Mouse (Mus musculus) heart, embryonic 14.5 days (tissue): ENCODE results near the gene Lbr. TPM values are rescaled to one million over a fixed set of nuclear protein-coding genes. Genes with fewer than 3 reads are reported as not detected.
A peak's percentile ranks its signal among the peaks of the same experiment; 100 is the strongest.

ENCODE experiments used
- ATAC-seq: fragments of 200-750 bp; cut with Nextera tagmentation; 2 replicates; pipeline ENCODE4 v1.8.0; 2017; ENCODE audit warnings: low read depth, moderate TSS enrichment; ENCODE audit not compliant: insufficient number of reproducible peaks, insufficient read depth, low FRiP score
- H3K27ac ChIP-seq, 2 experiments: fragments of 200-500 bp in 1 of 2; fragments of 300-500 bp in 1 of 2; sonication (generic) in 1 of 2; replicated peaks in 1 of 2; 2 replicates each; pipeline ENCODE4 v1.5.1; 2012 to 2014; ENCODE audit warnings: low read depth in 2 of 2, low read length in 2 of 2, control low read depth in 1 of 2, mild to moderate bottlenecking in 1 of 2, mixed read lengths in 1 of 2; ENCODE audit not compliant: control insufficient read depth in 1 of 2, insufficient read depth in 1 of 2
- H3K27me3 ChIP-seq: fragments of 300-500 bp; sonication (generic); 2 replicates; pipeline ENCODE4 v1.6.1; 2014; ENCODE audit warnings: mild to moderate bottlenecking, low read length, control low read depth; ENCODE audit not compliant: control insufficient read depth, insufficient read depth
- H3K36me3 ChIP-seq: fragments of 300-500 bp; sonication (generic); 2 replicates; pipeline ENCODE4 v1.6.1; 2014; ENCODE audit warnings: mild to moderate bottlenecking, control low read depth, low read length, mixed read lengths; ENCODE audit not compliant: control insufficient read depth, insufficient read depth
- H3K4me1 ChIP-seq, 2 experiments: fragments of 200-500 bp in 1 of 2; fragments of 300-500 bp in 1 of 2; sonication (generic) in 1 of 2; 2 replicates each; pipeline ENCODE4 v1.6.1; 2012 to 2014; ENCODE audit warnings: low read length in 2 of 2, control low read depth in 1 of 2, mixed read lengths in 1 of 2; ENCODE audit not compliant: control insufficient read depth in 2 of 2, insufficient read depth in 2 of 2
- H3K4me2 ChIP-seq: fragments of 300-500 bp; sonication (generic); 2 replicates; pipeline ENCODE4 v1.6.1; 2014; ENCODE audit warnings: mild to moderate bottlenecking, low read length
- H3K4me3 ChIP-seq, 2 experiments: fragments of 200-500 bp in 1 of 2; fragments of 300-500 bp in 1 of 2; sonication (generic) in 1 of 2; 2 replicates each; pipeline ENCODE4 v1.5.1; 2012 to 2014; ENCODE audit warnings: low read length in 2 of 2, mild to moderate bottlenecking in 2 of 2, control low read depth in 1 of 2, low read depth in 1 of 2, moderate library complexity in 1 of 2; ENCODE audit not compliant: control insufficient read depth in 1 of 2, insufficient read depth in 1 of 2
- H3K9ac ChIP-seq: fragments of 300-500 bp; sonication (generic); 2 replicates; pipeline ENCODE4 v1.6.1; 2014; ENCODE audit warnings: mild to moderate bottlenecking, low read length
- H3K9me3 ChIP-seq: fragments of 300-500 bp; sonication (generic); 2 replicates; pipeline ENCODE4 v1.6.1; 2016; ENCODE audit warnings: low read length, control low read depth; ENCODE audit not compliant: control insufficient read depth
- WGBS: fragments of 180-500 bp; shearing (Covaris S2); extraction: QIAGEN DNeasy Blood & Tissue Kit; methylation state at CpG from one replicate; pipeline ENCODE4 v1.1.7; 2014; 5-methylcytosine and 5-hydroxymethylcytosine counted together
- polyA plus RNA-seq: library from polyadenylated mRNA; unstranded; fragments of >200 nt; fragmentation: Nextera tagmentation; extraction: Ambion mirVana; gene quantifications from 2 replicates; pipeline ENCODE4 v1.2.1, GENCODE M21; 2014

Lbr gene
- polyA plus RNA-seq, 1 experiment from 2014 or later, result 65.0 TPM

DNA sequence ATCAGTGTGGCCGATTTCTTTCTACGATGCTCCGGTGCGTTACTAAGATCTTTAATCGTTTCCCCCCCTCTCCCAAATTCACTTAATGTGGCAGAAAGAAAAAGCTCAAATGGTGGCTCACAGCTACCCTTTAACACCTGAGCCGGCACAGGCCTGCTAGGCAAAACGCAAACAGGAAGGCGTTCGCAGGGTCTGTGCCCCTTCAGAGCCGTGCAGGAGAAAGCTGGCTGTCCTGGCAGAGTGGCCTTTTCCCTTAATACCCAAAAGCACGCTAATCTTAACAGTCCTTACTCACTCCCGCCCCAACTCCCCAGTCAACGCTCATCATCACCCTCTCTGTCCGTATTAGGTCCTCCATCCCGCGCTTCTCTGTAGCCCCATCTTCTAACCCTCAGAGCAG, 1.4 kb downstream of the Lbr start:
- peak overlapping the region; percentile 84 to 97 for H3K27ac ChIP-seq
- peaks cover 16% of the 10 kb centered on the region for H3K36me3 ChIP-seq
- no peaks in the 10 kb centered on the region for H3K9me3 ChIP-seq
- no peaks in the 10 kb centered on the region for H3K27me3 ChIP-seq
- H3K4me1 ChIP-seq, result peaks cover 4 to 21% of the 10 kb centered on the region in 2 experiments; a peak in 3 of 4 replicates
- 1% methylated on average over 16 of the region's 16 CpGs for WGBS
- peak overlapping the region; percentile 70 to 89 for H3K4me3 ChIP-seq
- no peak for ATAC-seq
- peak overlapping the region; percentile 89 for H3K4me2 ChIP-seq
- peak overlapping the region; percentile 95 for H3K9ac ChIP-seq

- WGBS, result 11% methylated on average over 6 of the region's 6 CpGs
- peaks cover 4 to 21% of the 10 kb centered on the region in 2 experiments; a peak in 3 of 4 replicates for H3K4me1 ChIP-seq
- H3K9me3 ChIP-seq, result no peaks in the 10 kb centered on the region
These were observed 3.0 kb downstream of the Lbr start for GRCm38 (mm10) chr1:181839746-181840366.

GRCm38 (mm10) chr1:181838111-181838510, 4.7 kb downstream of the Lbr start:
- no peaks in the 10 kb centered on the region for H3K27me3 ChIP-seq
- H3K9ac ChIP-seq, result no peak overlapping the region
- H3K36me3 ChIP-seq, result peaks cover 47% of the 10 kb centered on the region
- ATAC-seq, result no peak
- no peaks in the 10 kb centered on the region for H3K9me3 ChIP-seq
- no peak overlapping the region for H3K27ac ChIP-seq
- no peak overlapping the region for H3K4me3 ChIP-seq
- no peak overlapping the region for H3K4me2 ChIP-seq
- peaks cover 4 to 21% of the 10 kb centered on the region in 2 experiments; a peak in 3 of 4 replicates for H3K4me1 ChIP-seq
- WGBS, result 75% methylated on average over 5 of the region's 5 CpGs

More at GRCm38 (mm10) chr1:181839746-181840366, 3.0 kb downstream of the Lbr start:
- H3K27me3 ChIP-seq, result no peaks in the 10 kb centered on the region
- H3K9ac ChIP-seq, result peak overlapping the region; percentile 51
- peak overlapping the region in 1 of 2 experiments; percentile 89; a peak in 2 of 4 replicates for H3K4me3 ChIP-seq
- H3K36me3 ChIP-seq, result peaks cover 31% of the 10 kb centered on the region
- ATAC-seq, result no peak
- H3K27ac ChIP-seq, result 0 out of 4 replicates have a peak overlapping the region, but pooled peaks of 1 of the 2 experiments have one; percentile 4
- H3K4me2 ChIP-seq, result peak overlapping the region; percentile 89

- peaks cover 95% of the 10 kb centered on the region for H3K36me3 ChIP-seq
These were observed 9.7 kb downstream of the Lbr start for GRCm38 (mm10) chr1:181833143-181833542.

GRCm38 (mm10) chr1:181832720-181833119, 10.1 kb downstream of the Lbr start:
- Histone ChIP-seq H3K27me3 (no peaks in the 10 kb centered on the region), H3K4me1 (no peaks in the 10 kb centered on the region), H3K4me2 (no peak overlapping the region), H3K36me3 (peaks cover 95% of the 10 kb centered on the region), H3K27ac (no peak overlapping the region), H3K4me3 (no peak overlapping the region), H3K9me3 (no peaks in the 10 kb centered on the region), H3K9ac (no peak overlapping the region)
- no peak for ATAC-seq
- WGBS, result 85% methylated on average over 5 of the region's 5 CpGs

More at GRCm38 (mm10) chr1:181833143-181833542, 9.7 kb downstream of the Lbr start:
- no peaks in the 10 kb centered on the region for H3K27me3 ChIP-seq
- H3K9ac ChIP-seq, result no peak overlapping the region
- no peak overlapping the region for H3K4me3 ChIP-seq
- WGBS, result 61% methylated on average over 6 of the region's 6 CpGs
- H3K4me1 ChIP-seq, result no peaks in the 10 kb centered on the region
- ATAC-seq, result no peak
- no peak overlapping the region for H3K4me2 ChIP-seq
- H3K9me3 ChIP-seq, result no peaks in the 10 kb centered on the region
- no peak overlapping the region for H3K27ac ChIP-seq

- H3K9me3 ChIP-seq, result no peaks in the 10 kb centered on the region
- peaks cover 100% of the 10 kb centered on the region for H3K36me3 ChIP-seq
- 90% methylated on average over 5 of the region's 5 CpGs for WGBS
- no peak overlapping the region for H3K9ac ChIP-seq
- H3K4me3 ChIP-seq, result no peak overlapping the region
- H3K27ac ChIP-seq, result no peak overlapping the region
- H3K27me3 ChIP-seq, result no peaks in the 10 kb centered on the region
- H3K4me2 ChIP-seq, result no peak overlapping the region
- no peak for ATAC-seq
- H3K4me1 ChIP-seq, result no peaks in the 10 kb centered on the region
These were observed 14.5 kb downstream of the Lbr start for GRCm38 (mm10) chr1:181828365-181828764.

- Histone ChIP-seq H3K9me3 (no peaks in the 10 kb centered on the region), H3K4me3 (no peak overlapping the region), H3K4me1 (no peaks in the 10 kb centered on the region), H3K27ac (no peak overlapping the region), H3K36me3 (peaks cover 100% of the 10 kb centered on the region), H3K4me2 (no peak overlapping the region), H3K9ac (no peak overlapping the region), H3K27me3 (no peaks in the 10 kb centered on the region)
- WGBS, result 92% methylated on average over 7 of the region's 7 CpGs
- no peak for ATAC-seq
These were observed 16.1 kb downstream of the Lbr start for GRCm38 (mm10) chr1:181826716-181827115.
